Mouse (Mus musculus) ES-Bruce4 (cell line): ENCODE data around the gene Thada.

Experiments
- CTCF ChIP-seq: IDR thresholded peaks from one replicate; pipeline ENCODE4 v1.8.1; 2011; ENCODE audit warnings: low read depth, low read length
- EP300 ChIP-seq: IDR thresholded peaks from 2 replicates; pipeline ENCODE4 v1.6.1; 2011; ENCODE audit warnings: low read depth, low read length; ENCODE audit not compliant: insufficient read depth
- POLR2A ChIP-seq: IDR thresholded peaks from one replicate; pipeline ENCODE4 v1.8.1; 2011; ENCODE audit warnings: low read length; ENCODE audit not compliant: insufficient read depth

DNA sequence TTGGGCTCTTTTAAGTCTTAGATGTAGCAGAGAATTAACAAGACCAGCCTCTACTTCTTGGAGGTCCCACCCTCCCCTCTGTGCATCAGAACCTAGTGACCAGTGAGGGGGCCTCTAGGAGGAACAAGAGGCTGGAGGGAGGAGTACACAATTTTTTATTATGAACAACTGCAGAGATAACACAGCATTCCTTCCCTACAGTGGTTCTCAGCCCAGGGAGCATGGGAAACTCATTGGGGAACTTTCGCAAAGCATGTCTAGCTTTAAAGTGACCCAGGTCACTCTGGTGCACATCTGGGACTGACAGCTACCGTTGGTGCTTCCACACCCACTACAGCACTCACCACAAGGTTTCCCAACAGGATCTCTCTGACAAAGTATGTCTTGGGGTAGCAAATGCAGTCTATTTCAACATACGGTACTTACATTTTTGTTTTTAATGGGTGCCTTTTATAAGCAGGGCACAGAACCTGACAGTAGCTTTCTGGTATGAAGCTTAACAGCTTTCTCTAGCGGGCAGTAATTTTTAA, 230.5 kb downstream of the Thada start:
- TF ChIP-seq CTCF, result no peak
- no peak for TF ChIP-seq POLR2A
- no peak for TF ChIP-seq EP300
